Mouse (Mus musculus): ENCODE measurements at regions not wholly inside any gene's neighbourhood (a gene's known extent, or its start where the extent isn't known, plus 50 kb on each side); places are given as distances from the start of the nearest gene placed in this dataset.
A peak's percentile ranks its signal among the peaks of the same experiment; 100 is the strongest.

GRCm38 (mm10) chr13:84349721-84350040 lies 127.6 kb downstream of the Tmem161b start:
- H3K27me3 ChIP-seq (ENCODE audit: control insufficient read depth in 1 of 2, insufficient read depth in 2 of 2, low read length in 2 of 2) = no peaks in the 10 kb centered on the region
- no peak for DNase-seq (ENCODE audit: low read depth, low spot score)

GRCm38 (mm10) chr13:84350791-84351190 lies 128.7 kb downstream of the Tmem161b start:
- Histone ChIP-seq H3K79me2 (ENCODE audit: control insufficient read depth, insufficient read depth, low read length, poor library complexity) (no peaks in the 10 kb centered on the region; the same call in 1 of the 2 replicates), H3K27ac (ENCODE audit: control insufficient read depth, low read depth, low read length) (no peak overlapping the region), H3K27me3 (ENCODE audit: control insufficient read depth in 1 of 2, insufficient read depth in 2 of 2, low read length in 2 of 2) (no peaks in the 10 kb centered on the region), H3K4me3 (ENCODE audit: control insufficient read depth in 1 of 2, insufficient read depth in 1 of 2, low read depth in 2 of 2, low read length in 2 of 2) (no peak overlapping the region), H3K4me1 (ENCODE audit: control insufficient read depth in 1 of 2, insufficient read depth in 2 of 2, low read length in 2 of 2) (peaks cover 3 to 9% of the 10 kb centered on the region in 2 experiments; a peak in 3 of 4 replicates), H3K9ac (ENCODE audit: control insufficient read depth, low read depth, low read length, poor library complexity, severe bottlenecking) (no peak overlapping the region), H3K9me3 (replicated peaks; ENCODE audit: insufficient read depth, low read length) (no peaks in the 10 kb centered on the region), H3K36me3 (ENCODE audit: control insufficient read depth in 1 of 2, insufficient read depth in 2 of 2, low read length in 2 of 2) (peaks cover 0 to 3% of the 10 kb centered on the region in 2 experiments; a peak in 2 of 4 replicates)
- TF ChIP-seq ZC3H11A (IDR thresholded peaks at IDR 0.05; ENCODE audit: low read depth, low read length) (no peak), RAD21 (IDR thresholded peaks at IDR 0.05; ENCODE audit: low read depth, low read length) (no peak), NRF1 (IDR thresholded peaks at IDR 0.05; ENCODE audit: insufficient read depth, low read depth, low read length, poor library complexity, severe bottlenecking) (no peak), MYB (IDR thresholded peaks at IDR 0.05; ENCODE audit: low read depth, low read length) (no peak), CHD2 (IDR thresholded peaks at IDR 0.05; ENCODE audit: low read length) (no peak), POLR2AphosphoS5 (IDR thresholded peaks at IDR 0.05; ENCODE audit: borderline replicate concordance, low read depth, low read length) (no peak), HCFC1 (IDR thresholded peaks at IDR 0.05; ENCODE audit: low read depth, low read length) (no peak), TBP (IDR thresholded peaks at IDR 0.05; ENCODE audit: low read depth, low read length) (no peak), GABPA (IDR thresholded peaks at IDR 0.05; ENCODE audit: low read depth, low read length) (no peak), SMC3 (IDR thresholded peaks at IDR 0.05; ENCODE audit: low read depth, low read length) (no peak), ETS1 (IDR thresholded peaks at IDR 0.05; ENCODE audit: low read depth, low read length) (no peak), MYC (IDR thresholded peaks at IDR 0.05; ENCODE audit: low read depth, low read length) (no peak)
- no peak for DNase-seq (ENCODE audit: low read depth, low spot score)

More at GRCm38 (mm10) chr13:84349721-84350040, 127.6 kb downstream of the Tmem161b start:
- Histone ChIP-seq H3K4me1 (ENCODE audit: control insufficient read depth in 1 of 2, insufficient read depth in 2 of 2, low read length in 2 of 2) (peaks cover 0 to 9% of the 10 kb centered on the region in 2 experiments; a peak in 3 of 4 replicates), H3K79me2 (ENCODE audit: control insufficient read depth, insufficient read depth, low read length, poor library complexity) (no peaks in the 10 kb centered on the region; the same call in 1 of the 2 replicates), H3K9ac (ENCODE audit: control insufficient read depth, low read depth, low read length, poor library complexity, severe bottlenecking) (peak overlapping the region; percentile 73), H3K36me3 (ENCODE audit: control insufficient read depth in 1 of 2, insufficient read depth in 2 of 2, low read length in 2 of 2) (peaks cover 0 to 3% of the 10 kb centered on the region in 2 experiments; a peak in 2 of 4 replicates), H3K27ac (ENCODE audit: control insufficient read depth, low read depth, low read length) (peak overlapping the region; percentile 90), H3K4me3 (ENCODE audit: control insufficient read depth in 1 of 2, insufficient read depth in 1 of 2, low read depth in 2 of 2, low read length in 2 of 2) (peak overlapping the region; percentile 73 to 83), H3K9me3 (replicated peaks; ENCODE audit: insufficient read depth, low read length) (no peaks in the 10 kb centered on the region)
- TF ChIP-seq SIN3A (IDR thresholded peaks at IDR 0.05; ENCODE audit: low read length) (no peak), TAL1 (IDR thresholded peaks at IDR 0.05; ENCODE audit: low read length) (no peak), NELFE (IDR thresholded peaks at IDR 0.05; ENCODE audit: low read depth, low read length) (no peak), E2F4 (IDR thresholded peaks at IDR 0.05; ENCODE audit: borderline replicate concordance, low read depth, low read length) (0 out of 2 replicates have a peak, but pooled peaks have one; percentile 20), USF1 (IDR thresholded peaks at IDR 0.05; ENCODE audit: low read depth, low read length) (no peak), ZMIZ1 (IDR thresholded peaks at IDR 0.05; ENCODE audit: low read depth, low read length) (no peak), TBP (IDR thresholded peaks at IDR 0.05; ENCODE audit: low read depth, low read length) (no peak), JUND (IDR thresholded peaks at IDR 0.05; ENCODE audit: low read depth, low read length) (no peak), MEF2A (IDR thresholded peaks at IDR 0.05; ENCODE audit: extremely low read depth, insufficient replicate concordance, low read depth, low read length, poor library complexity, severe bottlenecking) (no peak)

All from MEL (cell line).